Mouse (Mus musculus) embryonic facial prominence, embryonic 15.5 days (tissue): ENCODE results near the gene 1600012H06Rik. TPM values are rescaled to one million over a fixed set of nuclear protein-coding genes. Genes with fewer than 3 reads are reported as not detected.
A peak's percentile ranks its signal among the peaks of the same experiment; 100 is the strongest.
"Not testable (repeated sequence)": the region's sequence is repeated elsewhere in the genome, so short reads cannot be mapped to it uniquely, and the experiment has no call there.

Experiments used
- ATAC-seq: fragments of 200-750 bp; cut with Nextera tagmentation; 2 replicates; pipeline ENCODE4 v1.8.0; 2017; ENCODE audit warnings: low read depth, moderate TSS enrichment; ENCODE audit not compliant: insufficient number of reproducible peaks, low FRiP score, low TSS enrichment
- H3K27ac ChIP-seq: fragments of 300-500 bp; sonication (generic); replicated peaks from 2 replicates; pipeline ENCODE4 v1.5.1; 2015; ENCODE audit warnings: mild to moderate bottlenecking, inconsistent platforms
- H3K27me3 ChIP-seq: fragments of 300-500 bp; sonication (generic); 2 replicates; pipeline ENCODE4 v1.6.1; 2015; ENCODE audit warnings: inconsistent platforms
- H3K36me3 ChIP-seq: fragments of 300-500 bp; sonication (generic); 2 replicates; pipeline ENCODE4 v1.6.1; 2015; ENCODE audit warnings: mild to moderate bottlenecking, inconsistent platforms
- H3K4me1 ChIP-seq: fragments of 300-500 bp; sonication (generic); 2 replicates; pipeline ENCODE4 v1.6.1; 2015; ENCODE audit warnings: inconsistent platforms
- H3K4me2 ChIP-seq: fragments of 300-500 bp; sonication (generic); replicated peaks from 2 replicates; pipeline ENCODE4 v1.6.1; 2015; ENCODE audit warnings: mild to moderate bottlenecking, inconsistent platforms
- H3K4me3 ChIP-seq: fragments of 300-500 bp; sonication (generic); replicated peaks from 2 replicates; pipeline ENCODE4 v1.5.1; 2015; ENCODE audit warnings: mild to moderate bottlenecking, inconsistent platforms
- H3K9ac ChIP-seq: fragments of 300-500 bp; sonication (generic); 2 replicates; pipeline ENCODE4 v1.6.1; 2015; ENCODE audit warnings: inconsistent platforms
- H3K9me3 ChIP-seq: fragments of 300-500 bp; sonication (generic); replicated peaks from 2 replicates; pipeline ENCODE4 v1.6.1; 2016; ENCODE audit warnings: inconsistent platforms
- WGBS: fragments of 180-500 bp; shearing (Covaris S2); methylation state at CpG from one replicate; pipeline ENCODE4 v1.1.7; 2015; 5-methylcytosine and 5-hydroxymethylcytosine counted together
- polyA plus RNA-seq: library from polyadenylated mRNA; unstranded; fragments of >200 nt; fragmentation: Nextera tagmentation; extraction: Ambion mirVana; gene quantifications from 2 replicates; pipeline ENCODE4 v1.2.1, GENCODE M21; 2015

1600012H06Rik gene
- 40.7 and 42.7 TPM in 2 replicates for polyA plus RNA-seq

- under 1% methylated on average over 54 of the region's 54 CpGs for WGBS
- peaks cover 9% of the 10 kb centered on the region; the same call in 1 of the 2 replicates for H3K36me3 ChIP-seq
These were observed at the start of gene 1600012H06Rik, which contains the start of gene Wdr27 for GRCm38 (mm10) chr17:14943009-14943728. Gene 1600012H06Rik (plus strand): TSS chr17:14943184. Gene Wdr27 (minus strand): TSS chr17:14943158.

GRCm38 (mm10) chr17:14895058-14895457 lies 47.9 kb upstream of the 1600012H06Rik start:
- H3K27me3 ChIP-seq, H3K4me2 ChIP-seq, H3K27ac ChIP-seq, ATAC-seq, H3K4me1 ChIP-seq, H3K9ac ChIP-seq, H3K4me3 ChIP-seq, H3K9me3 ChIP-seq, H3K36me3 ChIP-seq: not testable (repeated sequence)

More at GRCm38 (mm10) chr17:14943009-14943728, at the start of gene 1600012H06Rik, which contains the start of gene Wdr27:
- Histone ChIP-seq H3K4me1 (peaks cover 19% of the 10 kb centered on the region), H3K4me2 (peak within 1 kb of the TSS; percentile 88), H3K9ac (peak within 1 kb of the TSS; percentile 85), H3K27me3 (no peaks in the 10 kb centered on the region), H3K9me3 (no peaks in the 10 kb centered on the region), H3K4me3 (peak within 1 kb of the TSS; percentile 86), H3K27ac (peak within 1 kb of the TSS; percentile 83)
- peak; percentile 98 for ATAC-seq

GRCm38 (mm10) chr17:14898972-14899371 lies 44.0 kb upstream of the 1600012H06Rik start:
- Histone ChIP-seq H3K27me3 (no peaks in the 10 kb centered on the region), H3K9ac (no peak overlapping the region), H3K4me2 (no peak overlapping the region), H3K4me3 (no peak overlapping the region), H3K4me1 (no peaks in the 10 kb centered on the region), H3K27ac (no peak overlapping the region), H3K36me3 (no peaks in the 10 kb centered on the region), H3K9me3 (no peaks in the 10 kb centered on the region)
- no peak for ATAC-seq
- WGBS, result 74% methylated on average over 1 of the region's 1 CpGs

GRCm38 (mm10) chr17:14903212-14903611 lies 39.8 kb upstream of the 1600012H06Rik start:
- Histone ChIP-seq H3K4me2 (no peak overlapping the region), H3K4me3 (no peak overlapping the region), H3K9me3 (no peaks in the 10 kb centered on the region), H3K9ac (no peak overlapping the region), H3K36me3 (no peaks in the 10 kb centered on the region), H3K27me3 (no peaks in the 10 kb centered on the region), H3K4me1 (no peaks in the 10 kb centered on the region), H3K27ac (no peak overlapping the region)
- ATAC-seq, result no peak
- 80% methylated on average over 3 of the region's 3 CpGs for WGBS

- whole genome bisulfite sequencing, result 86% methylated on average over 6 of the region's 6 CpGs
These were observed 38.8 kb upstream of the 1600012H06Rik start for GRCm38 (mm10) chr17:14904206-14904605.

GRCm38 (mm10) chr17:14904637-14905265 lies 38.2 kb upstream of the 1600012H06Rik start:
- WGBS, result 49% methylated on average over 7 of the region's 7 CpGs
- H3K9ac ChIP-seq, result no peak overlapping the region

More at GRCm38 (mm10) chr17:14904206-14904605, 38.8 kb upstream of the 1600012H06Rik start:
- no peaks in the 10 kb centered on the region for H3K9me3 ChIP-seq
- H3K4me3 ChIP-seq, result no peak overlapping the region
- H3K27me3 ChIP-seq, result no peaks in the 10 kb centered on the region
- no peak overlapping the region for H3K4me2 ChIP-seq
- ATAC-seq, result no peak
- H3K9ac ChIP-seq, result no peak overlapping the region
- no peaks in the 10 kb centered on the region for H3K36me3 ChIP-seq
- H3K27ac ChIP-seq, result no peak overlapping the region
- H3K4me1 ChIP-seq, result no peaks in the 10 kb centered on the region

GRCm38 (mm10) chr17:14906611-14907010 lies 36.4 kb upstream of the 1600012H06Rik start:
- H3K36me3 ChIP-seq, result no peaks in the 10 kb centered on the region
- H3K27me3 ChIP-seq, result no peaks in the 10 kb centered on the region
- H3K4me3 ChIP-seq, result no peak overlapping the region
- no peak overlapping the region for H3K4me2 ChIP-seq
- no peaks in the 10 kb centered on the region for H3K4me1 ChIP-seq
- 35% methylated on average over 1 of the region's 1 CpGs for WGBS
- no peak for ATAC-seq
- no peak overlapping the region for H3K27ac ChIP-seq
- no peak overlapping the region for H3K9ac ChIP-seq
- H3K9me3 ChIP-seq, result no peaks in the 10 kb centered on the region

More at GRCm38 (mm10) chr17:14904637-14905265, 38.2 kb upstream of the 1600012H06Rik start:
- no peaks in the 10 kb centered on the region for H3K36me3 ChIP-seq
- no peaks in the 10 kb centered on the region for H3K9me3 ChIP-seq
- no peak overlapping the region for H3K4me2 ChIP-seq
- no peak overlapping the region for H3K27ac ChIP-seq
- ATAC-seq, result no peak
- no peaks in the 10 kb centered on the region for H3K4me1 ChIP-seq
- H3K4me3 ChIP-seq, result no peak overlapping the region
- no peaks in the 10 kb centered on the region for H3K27me3 ChIP-seq

GRCm38 (mm10) chr17:14907136-14907535 lies 35.8 kb upstream of the 1600012H06Rik start:
- Histone ChIP-seq H3K27ac (no peak overlapping the region), H3K9ac (no peak overlapping the region), H3K4me2 (no peak overlapping the region), H3K4me3 (no peak overlapping the region), H3K9me3 (no peaks in the 10 kb centered on the region), H3K36me3 (no peaks in the 10 kb centered on the region), H3K4me1 (no peaks in the 10 kb centered on the region), H3K27me3 (no peaks in the 10 kb centered on the region)
- WGBS, result 70% methylated on average over 12 of the region's 12 CpGs
- no peak for ATAC-seq

- H3K9me3 ChIP-seq, result no peaks in the 10 kb centered on the region
- no peak for ATAC-seq
- H3K4me3 ChIP-seq, result no peak overlapping the region
- H3K27me3 ChIP-seq, result no peaks in the 10 kb centered on the region
- H3K4me2 ChIP-seq, result no peak overlapping the region
- H3K4me1 ChIP-seq, result no peaks in the 10 kb centered on the region
- H3K9ac ChIP-seq, result no peak overlapping the region
- H3K36me3 ChIP-seq, result no peaks in the 10 kb centered on the region
- no peak overlapping the region for H3K27ac ChIP-seq
- WGBS, result 77% methylated on average over 5 of the region's 5 CpGs
These were observed 33.7 kb upstream of the 1600012H06Rik start for GRCm38 (mm10) chr17:14909331-14909730.

GRCm38 (mm10) chr17:14910771-14911170 lies 32.2 kb upstream of the 1600012H06Rik start:
- Histone ChIP-seq H3K36me3 (no peaks in the 10 kb centered on the region), H3K27me3 (no peaks in the 10 kb centered on the region), H3K27ac (no peak overlapping the region), H3K4me1 (no peaks in the 10 kb centered on the region), H3K9ac (no peak overlapping the region), H3K4me2 (no peak overlapping the region), H3K4me3 (no peak overlapping the region), H3K9me3 (no peaks in the 10 kb centered on the region)
- no peak for ATAC-seq
- WGBS, result 92% methylated on average over 5 of the region's 5 CpGs

GRCm38 (mm10) chr17:14912420-14912819 lies 30.6 kb upstream of the 1600012H06Rik start:
- H3K9me3 ChIP-seq, result no peaks in the 10 kb centered on the region
- ATAC-seq, result no peak
- H3K4me1 ChIP-seq, result no peaks in the 10 kb centered on the region
- no peaks in the 10 kb centered on the region for H3K36me3 ChIP-seq
- no peaks in the 10 kb centered on the region for H3K27me3 ChIP-seq
- no peak overlapping the region for H3K27ac ChIP-seq
- 52% methylated on average over 6 of the region's 6 CpGs for WGBS
- no peak overlapping the region for H3K9ac ChIP-seq
- H3K4me3 ChIP-seq, result no peak overlapping the region
- no peak overlapping the region for H3K4me2 ChIP-seq
